Mouse (Mus musculus) midbrain, embryonic 15.5 days (tissue): ENCODE data around the gene Mia2. TPM values are rescaled to one million over a fixed set of nuclear protein-coding genes. Genes with fewer than 3 reads are reported as not detected.
A peak's percentile ranks its signal among the peaks of the same experiment; 100 is the strongest.

Experiments used
- ATAC-seq: fragments of 200-750 bp; cut with Nextera tagmentation; replicated peaks from 2 replicates; pipeline ENCODE4 v1.8.0; 2017; ENCODE audit warnings: moderate TSS enrichment
- H3K27ac ChIP-seq: fragments of 300-500 bp; sonication (generic); 2 replicates; pipeline ENCODE4 v1.5.1; 2015; ENCODE audit warnings: mild to moderate bottlenecking, inconsistent platforms
- H3K27me3 ChIP-seq: fragments of 300-500 bp; sonication (generic); replicated peaks from 2 replicates; pipeline ENCODE4 v1.6.1; 2015; ENCODE audit warnings: inconsistent platforms
- H3K36me3 ChIP-seq: fragments of 300-500 bp; sonication (generic); replicated peaks from 2 replicates; pipeline ENCODE4 v1.6.1; 2015; ENCODE audit warnings: inconsistent platforms
- H3K4me1 ChIP-seq: fragments of 300-500 bp; sonication (generic); 2 replicates; pipeline ENCODE4 v1.6.1; 2015; ENCODE audit warnings: inconsistent platforms
- H3K4me2 ChIP-seq: fragments of 300-500 bp; sonication (generic); 2 replicates; pipeline ENCODE4 v1.6.1; 2015; ENCODE audit warnings: inconsistent platforms, mild to moderate bottlenecking, moderate library complexity
- H3K4me3 ChIP-seq: fragments of 300-500 bp; sonication (generic); 2 replicates; pipeline ENCODE4 v1.5.1; 2015; ENCODE audit warnings: mild to moderate bottlenecking, inconsistent platforms
- H3K9ac ChIP-seq: fragments of 300-500 bp; sonication (generic); 2 replicates; pipeline ENCODE4 v1.6.1; 2015; ENCODE audit warnings: mild to moderate bottlenecking, inconsistent platforms
- H3K9me3 ChIP-seq: fragments of 300-500 bp; sonication (generic); 2 replicates; pipeline ENCODE4 v1.6.1; 2016; ENCODE audit warnings: inconsistent platforms
- WGBS: fragments of 180-500 bp; shearing (Covaris S2); methylation state at CpG from one replicate; pipeline ENCODE4 v1.1.7; 2015; ENCODE audit warnings: mixed read lengths; 5-methylcytosine and 5-hydroxymethylcytosine counted together
- polyA plus RNA-seq: library from polyadenylated mRNA; unstranded; fragments of >200 nt; fragmentation: Nextera tagmentation; extraction: Ambion mirVana; gene quantifications from 2 replicates; pipeline ENCODE4 v1.2.1, GENCODE M21; 2015

Gene Mia2
- polyA plus RNA-seq, 1 experiment from 2014 or later = 30.7 TPM

DNA sequence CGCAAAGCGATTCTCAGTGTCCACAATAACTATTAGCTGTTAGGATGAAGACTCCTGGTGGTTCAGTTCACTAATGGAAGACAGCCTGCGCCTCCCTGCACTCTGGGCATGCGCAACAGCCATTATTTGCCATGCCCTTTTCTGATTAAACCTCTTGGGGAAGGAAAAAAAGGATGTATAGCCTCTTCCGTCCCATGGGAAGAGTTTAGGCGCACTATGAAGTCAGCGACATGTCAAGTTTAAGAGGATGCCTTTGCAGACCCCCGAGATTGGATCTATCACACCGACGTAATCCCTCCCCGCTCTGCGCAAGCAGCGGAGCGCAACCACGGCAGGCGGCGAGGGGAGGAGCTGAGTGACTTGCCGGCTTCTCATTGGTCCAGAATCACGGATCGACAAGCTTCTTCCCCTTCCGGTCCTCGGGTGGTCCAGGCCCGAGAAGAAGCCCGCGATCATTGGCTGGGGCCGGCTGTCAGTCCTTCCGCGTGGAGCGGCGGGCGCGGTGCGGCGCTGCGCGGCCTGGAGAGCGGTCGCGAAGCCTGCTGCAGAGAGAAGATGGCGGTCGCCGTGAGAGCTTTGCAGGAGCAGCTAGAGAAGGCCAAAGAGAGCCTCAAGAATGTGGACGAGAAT lies 29.0 kb upstream of the Mia2 start, which contains the start of gene Pnn:
Gene Pnn (plus strand): TSS at position 437 of the 630 bp plus-strand sequence.
- no peaks in the 10 kb centered on the region for H3K9me3 ChIP-seq
- peak within 1 kb of the TSS; percentile 74 for H3K4me2 ChIP-seq
- ATAC-seq = peak; percentile 99
- H3K4me3 ChIP-seq = peak within 1 kb of the TSS; percentile 94
- peaks cover 30% of the 10 kb centered on the region for H3K36me3 ChIP-seq
- H3K9ac ChIP-seq = peak within 1 kb of the TSS; percentile 95
- 0% methylated on average over 43 of the region's 43 CpGs for WGBS
- H3K4me1 ChIP-seq = peaks cover 12% of the 10 kb centered on the region
- H3K27ac ChIP-seq = peak within 1 kb of the TSS; percentile 94
- H3K27me3 ChIP-seq = no peaks in the 10 kb centered on the region

DNA sequence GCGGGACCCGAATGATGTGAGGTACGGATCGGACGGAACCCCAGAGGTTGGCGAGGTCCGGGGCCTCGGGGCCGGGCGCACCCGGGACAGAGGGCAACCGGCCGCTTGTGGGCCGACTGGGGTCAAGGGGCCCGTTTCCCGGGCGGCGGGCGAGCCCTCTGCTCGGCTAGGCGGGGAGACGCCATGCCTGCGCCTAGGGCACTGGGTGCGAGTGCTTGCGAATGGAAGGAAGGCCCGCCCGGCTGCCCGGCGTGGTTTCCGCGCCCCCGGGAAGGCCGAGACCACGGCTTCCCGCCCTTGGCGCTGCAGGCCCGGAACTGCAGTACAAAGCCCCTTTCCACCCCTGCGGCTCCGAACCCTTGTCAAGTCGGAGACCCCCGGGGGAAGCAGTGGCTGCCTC lies 28.5 kb upstream of the Mia2 start:
- Histone ChIP-seq H3K4me3 (peak overlapping the region; percentile 94), H3K4me1 (peaks cover 12% of the 10 kb centered on the region), H3K4me2 (peak overlapping the region; percentile 74), H3K9me3 (no peaks in the 10 kb centered on the region), H3K27me3 (no peaks in the 10 kb centered on the region), H3K36me3 (peaks cover 35% of the 10 kb centered on the region), H3K27ac (peak overlapping the region; percentile 94), H3K9ac (peak overlapping the region; percentile 95)
- WGBS = under 1% methylated on average over 34 of the region's 41 CpGs
- ATAC-seq = peak; percentile 65; the same call in 1 of the 2 replicates

DNA sequence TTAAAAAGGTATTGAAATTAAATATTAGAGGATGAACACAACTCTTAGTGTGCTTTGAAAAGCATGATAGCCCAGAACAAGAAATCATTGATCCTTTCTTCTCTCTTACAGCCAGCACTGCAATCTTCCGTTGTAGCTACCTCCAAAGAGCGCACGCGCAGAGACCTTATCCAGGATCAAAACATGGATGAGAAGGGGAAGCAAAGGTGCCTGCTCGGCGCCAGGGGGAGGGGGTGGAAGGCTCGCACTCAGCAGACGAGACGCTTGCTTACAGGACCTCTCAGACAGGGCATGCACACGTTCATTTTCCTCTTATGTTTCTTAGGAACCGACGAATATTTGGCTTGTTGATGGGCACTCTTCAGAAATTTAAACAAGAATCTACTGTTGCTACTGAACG lies 26.8 kb upstream of the Mia2 start:
- Histone ChIP-seq H3K9ac (no peak overlapping the region), H3K27me3 (no peaks in the 10 kb centered on the region), H3K4me1 (peaks cover 12% of the 10 kb centered on the region), H3K27ac (no peak overlapping the region), H3K9me3 (no peaks in the 10 kb centered on the region), H3K4me3 (no peak overlapping the region), H3K36me3 (peaks cover 41% of the 10 kb centered on the region), H3K4me2 (no peak overlapping the region)
- ATAC-seq = no peak
- WGBS = 92% methylated on average over 13 of the region's 13 CpGs

DNA sequence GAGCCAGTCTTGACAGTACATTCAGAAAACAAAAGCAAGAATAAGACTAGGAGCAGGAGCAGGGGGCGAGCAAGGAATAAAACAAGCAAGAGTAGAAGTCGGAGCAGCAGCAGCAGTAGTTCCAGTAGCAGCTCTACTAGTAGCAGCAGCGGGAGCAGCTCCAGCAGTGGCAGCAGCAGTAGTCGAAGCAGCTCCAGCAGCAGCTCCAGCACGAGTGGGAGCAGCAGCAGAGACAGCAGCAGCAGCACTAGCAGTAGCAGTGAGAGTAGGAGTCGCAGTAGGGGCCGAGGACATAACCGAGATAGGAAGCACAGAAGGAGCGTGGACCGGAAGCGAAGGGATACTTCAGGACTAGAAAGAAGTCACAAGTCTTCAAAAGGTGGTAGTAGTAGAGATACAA lies 23.3 kb upstream of the Mia2 start:
- H3K9ac ChIP-seq = no peak overlapping the region
- no peak overlapping the region for H3K27ac ChIP-seq
- peaks cover 9% of the 10 kb centered on the region for H3K4me1 ChIP-seq
- H3K36me3 ChIP-seq = peaks cover 41% of the 10 kb centered on the region
- no peak overlapping the region for H3K4me3 ChIP-seq
- no peaks in the 10 kb centered on the region for H3K9me3 ChIP-seq
- ATAC-seq = no peak
- H3K27me3 ChIP-seq = no peaks in the 10 kb centered on the region
- no peak overlapping the region for H3K4me2 ChIP-seq
- 90% methylated on average over 11 of the region's 11 CpGs for WGBS

DNA sequence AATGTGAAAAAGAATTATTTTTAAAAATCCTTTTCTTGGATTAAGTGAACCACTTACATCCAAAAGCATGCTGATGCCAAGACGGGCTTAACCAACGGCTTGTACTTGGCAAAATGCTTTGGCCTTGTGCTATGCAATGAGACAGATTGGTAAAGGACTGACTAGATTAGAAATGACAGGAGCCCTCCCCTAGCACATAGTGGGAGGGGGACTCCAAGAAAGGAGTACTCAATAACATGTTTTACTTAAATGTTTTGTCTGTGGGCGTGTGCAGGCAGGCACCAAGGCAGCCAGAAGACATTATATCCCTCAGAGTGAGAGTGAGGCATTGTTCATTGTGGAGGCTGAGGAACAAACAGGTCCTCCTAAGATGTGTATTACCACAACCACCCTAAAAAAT lies 21.5 kb upstream of the Mia2 start:
- H3K27ac ChIP-seq = no peak overlapping the region
- no peak overlapping the region for H3K4me2 ChIP-seq
- H3K9me3 ChIP-seq = no peaks in the 10 kb centered on the region
- WGBS = 86% methylated on average over 3 of the region's 3 CpGs
- no peaks in the 10 kb centered on the region for H3K4me1 ChIP-seq
- no peak for ATAC-seq
- H3K27me3 ChIP-seq = no peaks in the 10 kb centered on the region
- H3K4me3 ChIP-seq = no peak overlapping the region
- H3K9ac ChIP-seq = no peak overlapping the region
- H3K36me3 ChIP-seq = peaks cover 32% of the 10 kb centered on the region

DNA sequence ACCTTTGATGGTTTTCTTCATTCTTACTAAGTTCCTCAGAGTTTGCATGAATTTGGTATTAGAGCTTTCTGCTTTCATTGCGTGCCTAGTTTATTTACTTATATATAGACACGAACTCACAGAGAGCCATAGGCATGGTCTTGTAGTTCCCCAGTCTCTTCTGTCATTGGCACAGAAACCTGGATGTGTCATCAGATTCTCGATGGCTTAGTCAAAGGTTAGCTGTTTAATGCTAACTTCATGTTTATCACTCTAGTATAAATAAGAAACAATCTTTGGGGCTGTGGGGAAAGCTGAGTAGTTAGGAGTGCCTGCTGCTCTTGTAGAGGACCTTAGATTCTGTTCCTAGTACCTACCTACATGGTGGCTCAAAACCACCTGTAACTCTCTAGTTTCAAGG lies 18.6 kb upstream of the Mia2 start:
- WGBS = 91% methylated on average over 3 of the region's 3 CpGs
- no peak for ATAC-seq

DNA sequence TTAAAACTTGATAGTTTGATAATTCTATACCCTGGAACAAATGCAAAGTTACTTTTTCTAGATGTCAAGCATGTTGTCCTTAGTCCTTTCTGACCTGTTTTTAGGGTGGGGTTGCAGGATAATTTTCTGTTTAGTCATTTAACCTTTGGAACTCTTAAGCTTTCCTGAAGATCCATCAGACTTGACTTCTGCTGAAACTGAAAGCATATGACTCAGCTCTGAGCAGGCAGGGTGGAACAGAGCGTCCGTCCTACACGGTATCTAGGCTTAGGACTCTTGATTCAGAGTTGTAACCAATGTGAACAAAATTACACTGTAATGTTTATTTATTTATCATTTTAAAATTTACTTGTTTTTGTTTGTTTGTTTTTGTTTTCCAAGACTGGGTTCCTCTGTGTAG lies 17.7 kb upstream of the Mia2 start:
- no peak for ATAC-seq
- 93% methylated on average over 3 of the region's 3 CpGs for WGBS
- Histone ChIP-seq H3K4me2 (no peak overlapping the region), H3K27me3 (no peaks in the 10 kb centered on the region), H3K9me3 (no peaks in the 10 kb centered on the region), H3K9ac (no peak overlapping the region), H3K27ac (no peak overlapping the region), H3K4me3 (no peak overlapping the region), H3K36me3 (no peaks in the 10 kb centered on the region), H3K4me1 (no peaks in the 10 kb centered on the region)

More for the DNA sequence above, 18.6 kb upstream of the Mia2 start:
- no peaks in the 10 kb centered on the region for H3K4me1 ChIP-seq
- no peak overlapping the region for H3K4me2 ChIP-seq
- H3K9me3 ChIP-seq = no peaks in the 10 kb centered on the region
- H3K27ac ChIP-seq = no peak overlapping the region
- H3K27me3 ChIP-seq = no peaks in the 10 kb centered on the region
- H3K36me3 ChIP-seq = peaks cover 7% of the 10 kb centered on the region
- no peak overlapping the region for H3K4me3 ChIP-seq
- H3K9ac ChIP-seq = no peak overlapping the region

DNA sequence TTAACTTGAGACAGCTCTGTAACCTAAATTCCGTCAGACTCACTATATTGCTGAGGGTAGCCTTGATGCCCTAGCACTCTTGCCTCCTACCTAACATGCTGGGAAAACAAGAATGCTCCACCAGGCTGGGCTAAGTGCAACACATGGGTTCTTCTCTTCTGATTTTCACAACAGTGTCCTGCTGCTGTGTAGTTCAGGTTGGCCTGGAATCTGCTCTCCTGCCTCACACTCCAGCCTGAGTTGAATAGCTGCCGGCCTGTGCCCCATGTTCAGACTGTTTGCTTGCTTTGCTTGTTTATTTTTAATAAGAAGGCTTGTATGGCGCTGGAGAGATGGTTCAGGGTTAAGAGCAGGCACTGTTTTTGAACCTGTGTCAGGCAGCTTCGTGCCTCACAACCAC lies 15.1 kb upstream of the Mia2 start:
- Histone ChIP-seq H3K4me3 (no peak overlapping the region), H3K4me2 (no peak overlapping the region), H3K9ac (no peak overlapping the region), H3K27ac (no peak overlapping the region), H3K9me3 (no peaks in the 10 kb centered on the region), H3K36me3 (no peaks in the 10 kb centered on the region), H3K4me1 (no peaks in the 10 kb centered on the region), H3K27me3 (no peaks in the 10 kb centered on the region)
- ATAC-seq = no peak
- WGBS = 85% methylated on average over 4 of the region's 4 CpGs

DNA sequence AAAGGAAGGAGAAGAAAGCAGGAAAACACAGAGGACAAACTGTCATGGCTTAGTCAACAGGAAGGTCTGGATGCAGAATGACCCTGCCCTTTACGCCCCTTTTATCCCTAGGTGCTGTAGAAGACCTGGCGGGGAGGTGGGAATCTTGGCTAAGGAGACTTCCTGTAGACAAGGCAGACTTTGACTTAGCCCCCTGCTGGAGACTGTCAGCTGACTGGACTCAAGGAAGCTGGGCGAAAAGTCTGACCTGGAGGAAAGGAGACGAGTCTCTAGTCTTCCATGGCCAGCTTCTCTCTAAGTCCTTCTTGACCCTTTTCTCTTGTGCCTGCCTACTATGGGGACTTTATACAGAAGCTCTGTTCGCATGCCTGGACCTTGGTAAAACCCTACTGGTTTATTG lies 11.2 kb upstream of the Mia2 start:
- no peak overlapping the region for H3K9ac ChIP-seq
- no peak for ATAC-seq
- 72% methylated on average over 5 of the region's 5 CpGs for WGBS
- no peaks in the 10 kb centered on the region for H3K27me3 ChIP-seq
- no peak overlapping the region for H3K4me3 ChIP-seq
- no peak overlapping the region for H3K4me2 ChIP-seq
- no peaks in the 10 kb centered on the region for H3K4me1 ChIP-seq
- H3K36me3 ChIP-seq = no peaks in the 10 kb centered on the region
- no peaks in the 10 kb centered on the region for H3K9me3 ChIP-seq
- H3K27ac ChIP-seq = no peak overlapping the region

DNA sequence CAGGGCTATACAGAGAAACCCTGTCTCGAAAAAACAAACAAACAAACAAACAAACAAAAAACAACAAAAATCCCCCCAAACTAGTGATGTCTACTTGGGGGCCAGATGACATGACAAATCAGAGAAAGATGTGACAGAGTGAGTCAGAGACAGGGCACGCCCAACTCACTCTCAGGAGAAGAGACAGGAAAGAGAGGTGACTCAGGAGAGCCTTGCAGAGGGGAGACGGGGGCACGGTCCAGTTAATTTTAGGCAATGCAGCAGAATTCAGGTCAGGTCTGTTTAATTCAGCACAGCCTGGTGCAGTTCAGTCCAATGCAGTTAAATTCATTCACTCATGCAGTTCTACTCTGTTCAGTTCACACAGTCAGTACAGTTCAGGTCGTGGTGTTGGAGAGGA lies 9.4 kb upstream of the Mia2 start:
- 88% methylated on average over 5 of the region's 5 CpGs for WGBS
- Histone ChIP-seq H3K27me3 (no peaks in the 10 kb centered on the region), H3K36me3 (no peaks in the 10 kb centered on the region), H3K4me1 (no peaks in the 10 kb centered on the region), H3K27ac (no peak overlapping the region), H3K4me2 (no peak overlapping the region), H3K9ac (no peak overlapping the region), H3K4me3 (no peak overlapping the region), H3K9me3 (no peaks in the 10 kb centered on the region)
- ATAC-seq = no peak

DNA sequence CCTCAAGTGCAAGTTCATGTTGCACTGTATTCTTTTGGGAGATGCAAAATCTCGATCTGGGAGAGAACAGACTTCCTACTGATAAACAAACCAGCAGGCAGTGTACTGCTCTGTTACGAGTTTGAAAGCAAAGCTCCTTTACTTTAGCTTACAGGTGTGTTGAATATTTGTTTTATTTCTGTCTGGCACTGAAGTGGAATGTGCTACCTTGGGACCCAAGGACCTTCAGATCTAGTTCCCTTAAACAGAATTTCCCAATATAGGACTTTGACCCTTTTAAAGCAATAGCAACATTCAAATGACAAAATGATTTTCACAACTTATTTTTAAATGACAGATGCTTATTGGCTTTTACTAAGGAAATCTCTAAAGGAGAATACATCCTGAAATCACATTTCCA lies 2.1 kb upstream of the Mia2 start:
- no peaks in the 10 kb centered on the region for H3K4me1 ChIP-seq
- H3K9ac ChIP-seq = no peak overlapping the region
- H3K9me3 ChIP-seq = no peaks in the 10 kb centered on the region
- 65% methylated on average over 2 of the region's 2 CpGs for WGBS
- no peaks in the 10 kb centered on the region for H3K36me3 ChIP-seq
- no peak overlapping the region for H3K4me3 ChIP-seq
- H3K4me2 ChIP-seq = no peak overlapping the region
- H3K27ac ChIP-seq = no peak overlapping the region
- H3K27me3 ChIP-seq = no peaks in the 10 kb centered on the region
- ATAC-seq = no peak

DNA sequence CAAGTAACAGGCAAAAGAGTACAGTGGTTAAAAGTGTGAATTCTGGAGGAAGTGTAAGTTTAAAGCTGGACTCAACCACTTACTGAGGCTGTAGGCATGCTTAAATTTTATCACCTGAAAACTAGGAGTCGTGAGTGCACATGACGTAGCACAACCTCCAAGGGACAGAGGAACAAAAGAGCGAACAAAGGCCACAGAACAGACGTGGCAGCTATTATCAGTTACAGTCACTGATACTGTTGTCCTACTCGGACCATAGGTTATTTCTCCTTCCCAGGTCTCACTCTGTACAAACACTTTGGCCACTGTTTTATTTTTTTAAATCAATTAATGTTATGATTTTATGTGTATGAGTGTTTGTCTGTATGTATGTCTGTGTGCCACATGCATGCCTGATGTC lies 9.2 kb downstream of the Mia2 start:
- no peak for ATAC-seq
- Histone ChIP-seq H3K9ac (no peak overlapping the region), H3K27ac (no peak overlapping the region), H3K4me2 (no peak overlapping the region), H3K27me3 (no peaks in the 10 kb centered on the region), H3K4me1 (no peaks in the 10 kb centered on the region), H3K36me3 (no peaks in the 10 kb centered on the region), H3K9me3 (no peaks in the 10 kb centered on the region), H3K4me3 (no peak overlapping the region)
- WGBS = 80% methylated on average over 5 of the region's 5 CpGs

DNA sequence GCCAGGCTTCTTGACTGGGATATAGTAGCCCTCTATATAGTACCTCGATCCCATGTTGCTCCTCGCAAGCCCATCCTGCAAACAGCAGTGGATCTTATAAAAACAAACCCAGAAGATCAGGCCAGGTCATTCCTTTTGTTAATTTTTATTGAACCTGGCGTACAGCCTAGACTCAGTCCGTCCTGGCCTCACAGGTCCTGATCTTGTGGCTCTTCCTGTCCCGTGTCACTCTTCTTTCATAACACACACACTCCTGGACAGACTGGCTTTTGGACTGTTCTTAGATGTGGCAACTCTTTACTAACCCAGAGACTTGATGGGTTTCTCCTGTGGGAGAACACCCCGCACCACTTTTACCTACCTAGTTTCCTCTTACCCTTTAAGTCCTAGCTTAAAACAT lies 10.3 kb downstream of the Mia2 start:
- H3K4me3 ChIP-seq = no peak overlapping the region
- H3K27ac ChIP-seq = no peak overlapping the region
- no peak overlapping the region for H3K9ac ChIP-seq
- H3K27me3 ChIP-seq = no peaks in the 10 kb centered on the region
- H3K4me1 ChIP-seq = no peaks in the 10 kb centered on the region
- H3K9me3 ChIP-seq = no peaks in the 10 kb centered on the region
- H3K4me2 ChIP-seq = no peak overlapping the region
- H3K36me3 ChIP-seq = no peaks in the 10 kb centered on the region
- no peak for ATAC-seq
- 82% methylated on average over 6 of the region's 6 CpGs for WGBS
